Mouse (Mus musculus): ENCODE data around the gene Khdrbs2. TPM values are rescaled to one million over a fixed set of nuclear protein-coding genes. Genes with fewer than 3 reads are reported as not detected.

Khdrbs2 gene
- polyA plus RNA-seq, 1 experiment from 2014 or later: 1.5 TPM

GRCm38 (mm10) chr1:32700132-32700531, 527.6 kb downstream of the Khdrbs2 start:
- Histone ChIP-seq H3K27me3 (ENCODE audit: control insufficient read depth, insufficient read depth, low read length) (no peaks in the 10 kb centered on the region), H3K27ac (replicated peaks in 1 of 2; ENCODE audit: control insufficient read depth in 1 of 2, insufficient read depth in 1 of 2, low read depth in 2 of 2, low read length in 2 of 2) (no peak overlapping the region), H3K36me3 (ENCODE audit: control insufficient read depth, insufficient read depth, low read length) (no peaks in the 10 kb centered on the region), H3K4me1 (ENCODE audit: control insufficient read depth in 2 of 2, insufficient read depth in 2 of 2, low read length in 2 of 2) (no peaks in the 10 kb centered on the region), H3K9me3 (ENCODE audit: control insufficient read depth, low read length) (peaks cover 3% of the 10 kb centered on the region; the same call in 1 of the 2 replicates), H3K4me2 (ENCODE audit: low read length) (no peak overlapping the region), H3K4me3 (ENCODE audit: control insufficient read depth in 1 of 2, insufficient read depth in 1 of 2, low read depth in 1 of 2, low read length in 2 of 2) (no peak overlapping the region), H3K9ac (ENCODE audit: low read length) (no peak overlapping the region)
- ATAC-seq (ENCODE audit: insufficient number of reproducible peaks, insufficient read depth, low FRiP score, low read depth): no peak
- 88% methylated on average over 4 of the region's 4 CpGs for WGBS

DNA sequence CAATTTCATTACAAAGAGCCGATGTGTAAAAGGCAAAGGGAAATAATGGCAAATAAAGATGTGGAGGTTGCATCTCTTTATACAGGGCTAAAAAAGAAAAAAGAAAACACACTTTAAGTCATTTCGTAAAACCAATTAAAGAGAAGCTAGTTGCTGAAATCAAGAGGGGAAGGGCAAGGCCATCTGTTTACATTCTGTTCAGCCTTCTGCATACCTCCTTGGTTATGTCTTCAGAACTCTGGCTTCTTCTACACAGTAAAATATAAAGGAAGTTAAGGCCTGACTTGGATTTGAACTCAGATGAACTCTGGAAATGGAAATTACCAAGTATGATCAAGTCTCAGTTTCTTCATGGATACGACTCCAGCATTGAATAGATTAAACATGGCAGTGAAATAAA, 528.8 kb downstream of the Khdrbs2 start:
- Histone ChIP-seq H3K4me3 (ENCODE audit: control insufficient read depth in 1 of 2, insufficient read depth in 1 of 2, low read depth in 1 of 2, low read length in 2 of 2) (no peak overlapping the region), H3K36me3 (ENCODE audit: control insufficient read depth, insufficient read depth, low read length) (no peaks in the 10 kb centered on the region), H3K27me3 (ENCODE audit: control insufficient read depth, insufficient read depth, low read length) (no peaks in the 10 kb centered on the region), H3K27ac (replicated peaks in 1 of 2; ENCODE audit: control insufficient read depth in 1 of 2, insufficient read depth in 1 of 2, low read depth in 2 of 2, low read length in 2 of 2) (no peak overlapping the region), H3K4me2 (ENCODE audit: low read length) (no peak overlapping the region), H3K4me1 (ENCODE audit: control insufficient read depth in 2 of 2, insufficient read depth in 2 of 2, low read length in 2 of 2) (no peaks in the 10 kb centered on the region), H3K9ac (ENCODE audit: low read length) (no peak overlapping the region), H3K9me3 (ENCODE audit: control insufficient read depth, low read length) (peaks cover 3% of the 10 kb centered on the region; the same call in 1 of the 2 replicates)
- no peak for ATAC-seq (ENCODE audit: insufficient number of reproducible peaks, insufficient read depth, low FRiP score, low read depth)
- 82% methylated on average over 3 of the region's 3 CpGs for WGBS

Data from heart, embryonic 14.5 days (tissue).